Mouse (Mus musculus) thymus, adult 2 months (tissue): ENCODE measurements around the gene Begain. TPM values are rescaled to one million over a fixed set of nuclear protein-coding genes. Genes with fewer than 3 reads are reported as not detected.
A peak's percentile ranks its signal among the peaks of the same experiment; 100 is the strongest.

Experiments
- DNase-seq: peaks from one replicate; pipeline ENCODE4 v3.0.0; 2021
- H3K27ac ChIP-seq: fragments of 200-500 bp; 2 replicates; pipeline ENCODE4 v1.5.1; 2012; ENCODE audit warnings: low read length, control low read depth; ENCODE audit not compliant: control insufficient read depth, insufficient read depth
- H3K27me3 ChIP-seq: fragments of 200-500 bp; 2 replicates; pipeline ENCODE4 v1.6.1; 2012; ENCODE audit warnings: mild to moderate bottlenecking, low read length, moderate library complexity, mixed read lengths; ENCODE audit not compliant: control insufficient read depth, insufficient read depth
- H3K36me3 ChIP-seq: fragments of 200-500 bp; 2 replicates; pipeline ENCODE4 v1.6.1; 2012; ENCODE audit warnings: mild to moderate bottlenecking, low read length, moderate library complexity; ENCODE audit not compliant: control insufficient read depth, insufficient read depth
- H3K4me1 ChIP-seq: fragments of 200-500 bp; replicated peaks from 2 replicates; pipeline ENCODE4 v1.6.1; 2012; ENCODE audit warnings: low read length; ENCODE audit not compliant: control insufficient read depth, insufficient read depth
- H3K4me3 ChIP-seq: fragments of 200-500 bp; 2 replicates; pipeline ENCODE4 v1.5.1; 2012; ENCODE audit warnings: mild to moderate bottlenecking, low read length, control low read depth, moderate library complexity; ENCODE audit not compliant: control insufficient read depth, insufficient read depth
- CTCF ChIP-seq: fragments of 200-500 bp; IDR thresholded peaks from 2 replicates; pipeline ENCODE4 v1.5.1; 2012; ENCODE audit warnings: mild to moderate bottlenecking, control low read depth, low read length, moderate library complexity, borderline replicate concordance; ENCODE audit not compliant: control insufficient read depth, poor library complexity, insufficient read depth; ENCODE audit errors: extremely low read depth
- POLR2A ChIP-seq: fragments of 200-500 bp; IDR thresholded peaks from 2 replicates; pipeline ENCODE4 v1.6.1; 2012; ENCODE audit warnings: mild to moderate bottlenecking, low read length, control low read depth, moderate library complexity; ENCODE audit not compliant: control insufficient read depth, poor library complexity, insufficient read depth; ENCODE audit errors: extremely low read depth
- WGBS: fragments of 180-500 bp; shearing (Covaris S2); methylation state at CpG from one replicate; pipeline ENCODE4 v1.1.7; 2018; 5-methylcytosine and 5-hydroxymethylcytosine counted together
- polyA plus RNA-seq: library from polyadenylated mRNA; depleted of rRNA; stranded (reverse); fragments of >200 nt; gene quantifications from 2 replicates; pipeline ENCODE4 v1.2.3, GENCODE M21; 2012; rRNA removed

Begain gene
- polyA plus RNA-seq, 1 experiment, result 19.9 TPM

DNA sequence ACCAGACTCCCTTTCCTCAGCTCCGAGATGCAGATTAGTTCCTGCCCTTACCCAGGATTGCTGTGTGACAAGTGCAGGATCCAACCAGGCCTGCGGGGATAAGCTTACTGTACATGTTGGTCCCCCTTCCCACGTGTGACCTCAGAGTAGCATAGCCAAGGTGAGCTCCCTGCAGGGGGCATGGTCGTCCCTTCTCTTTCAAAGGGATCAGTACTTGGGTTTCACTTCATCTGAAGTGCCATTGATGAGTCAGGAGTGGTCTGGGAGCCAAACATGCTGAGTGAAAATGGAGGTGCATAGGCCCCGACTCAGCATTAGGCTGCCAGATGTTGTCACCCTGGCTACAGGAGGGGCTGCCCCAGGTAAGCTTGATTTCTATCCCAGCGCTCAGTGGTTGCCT, 83.0 kb downstream of the Begain start:
- WGBS, result 93% methylated on average over 6 of the region's 6 CpGs

DNA sequence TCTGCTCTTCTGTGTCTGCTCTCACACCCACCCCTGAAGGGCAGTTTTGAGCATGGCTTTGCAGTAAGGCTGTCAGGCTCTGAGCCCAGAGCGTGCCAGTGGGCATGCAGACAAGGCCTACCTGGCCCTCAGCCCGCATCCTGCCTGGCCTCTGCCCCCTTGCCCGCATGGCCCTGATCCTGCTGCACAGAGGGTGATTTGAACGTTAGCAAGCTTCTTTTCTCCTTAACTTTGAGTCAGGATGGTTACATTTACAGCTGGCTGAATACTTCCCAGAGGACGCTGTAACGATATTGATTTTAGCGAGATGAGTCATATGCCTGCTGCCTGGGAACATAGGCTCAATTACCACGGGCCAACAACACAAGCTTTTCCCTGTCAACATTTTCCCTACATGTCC, 83.5 kb downstream of the Begain start:
- DNase-seq, result no peak
- 96% methylated on average over 8 of the region's 8 CpGs for WGBS
- TF ChIP-seq POLR2A (no peak), CTCF (no peak)
- Histone ChIP-seq H3K4me1 (peaks cover 7% of the 10 kb centered on the region), H3K4me3 (no peak overlapping the region), H3K27ac (no peak overlapping the region), H3K36me3 (no peaks in the 10 kb centered on the region), H3K27me3 (no peaks in the 10 kb centered on the region)

More for the DNA sequence above, 83.0 kb downstream of the Begain start:
- no peaks in the 10 kb centered on the region for H3K27me3 ChIP-seq
- H3K36me3 ChIP-seq, result no peaks in the 10 kb centered on the region
- no peak overlapping the region for H3K27ac ChIP-seq
- peaks cover 7% of the 10 kb centered on the region for H3K4me1 ChIP-seq
- DNase-seq, result no peak
- TF ChIP-seq POLR2A (no peak), CTCF (no peak)
- no peak overlapping the region for H3K4me3 ChIP-seq

DNA sequence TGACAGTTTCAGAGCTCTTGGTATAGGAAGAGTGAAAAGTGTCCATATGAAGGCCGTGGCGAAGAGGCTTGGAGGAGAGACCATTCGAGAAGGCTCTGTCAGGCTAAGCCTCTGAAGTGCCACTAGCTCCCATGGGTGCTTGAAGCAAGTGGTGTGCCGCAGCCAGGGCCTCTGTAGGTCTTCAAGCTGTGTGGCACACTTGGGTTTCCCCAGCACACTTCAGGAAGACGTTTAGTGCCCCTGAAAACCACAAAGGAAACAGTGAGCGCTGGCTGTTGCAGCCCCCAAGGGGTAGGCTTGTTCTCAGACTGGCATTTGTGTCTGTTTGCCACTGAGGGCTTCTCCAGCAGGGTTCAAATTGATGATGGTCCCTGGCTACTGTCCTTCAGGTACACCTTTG, 84.5 kb downstream of the Begain start:
- peak; percentile 7 for DNase-seq

DNA sequence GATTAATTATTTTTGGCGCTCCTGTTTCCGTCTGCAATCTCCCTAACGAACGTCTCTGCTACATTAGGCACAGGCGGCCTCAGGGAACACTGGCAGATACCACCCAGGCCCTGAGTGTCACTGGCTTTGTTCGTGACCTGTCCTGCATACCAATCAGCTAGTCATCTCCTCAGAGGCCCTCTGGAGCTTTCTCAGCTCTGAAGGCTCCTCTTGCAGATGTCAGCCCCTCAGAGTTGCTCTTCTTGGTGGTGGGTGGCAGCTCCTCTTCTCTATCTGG, 85.4 kb downstream of the Begain start:
- no peak overlapping the region for H3K27ac ChIP-seq
- no peaks in the 10 kb centered on the region for H3K27me3 ChIP-seq
- DNase-seq, result no peak
- WGBS, result 97% methylated on average over 6 of the region's 6 CpGs
- H3K4me3 ChIP-seq, result no peak overlapping the region
- no peak for TF ChIP-seq POLR2A
- no peak for TF ChIP-seq CTCF
- H3K4me1 ChIP-seq, result peaks cover 7% of the 10 kb centered on the region
- H3K36me3 ChIP-seq, result no peaks in the 10 kb centered on the region

More for the DNA sequence above, 84.5 kb downstream of the Begain start:
- H3K4me3 ChIP-seq, result no peak overlapping the region
- H3K27me3 ChIP-seq, result no peaks in the 10 kb centered on the region
- 8% methylated on average over 6 of the region's 6 CpGs for WGBS
- peaks cover 7% of the 10 kb centered on the region for H3K4me1 ChIP-seq
- H3K36me3 ChIP-seq, result no peaks in the 10 kb centered on the region
- no peak overlapping the region for H3K27ac ChIP-seq
- no peak for TF ChIP-seq POLR2A
- no peak for TF ChIP-seq CTCF

Other genes with a start within 250 kb of the Begain start
- 20.4 and 24.4 TPM in 2 replicates for gene Slc25a29, start 232.3 kb downstream of the Begain start, polyA plus RNA-seq
- 26.1 and 28.2 TPM in 2 replicates for gene Slc25a47, start 232.2 kb downstream of the Begain start, polyA plus RNA-seq
- 12.4 and 13.7 TPM in 2 replicates for gene Wdr25, start 174.6 kb downstream of the Begain start, polyA plus RNA-seq
- 71.3 and 72.3 TPM in 2 replicates for gene Wars, start 174.0 kb downstream of the Begain start, polyA plus RNA-seq